Mouse (Mus musculus): ENCODE measurements around the gene Bmp8a. TPM values are rescaled to one million over a fixed set of nuclear protein-coding genes. Genes with fewer than 3 reads are reported as not detected.
A peak's percentile ranks its signal among the peaks of the same experiment; 100 is the strongest.
"Not testable (repeated sequence)": the region's sequence is repeated elsewhere in the genome, so short reads cannot be mapped to it uniquely, and the experiment has no call there.

Gene Bmp8a
- polyA plus RNA-seq, 1 experiment from 2014 or later, result not detected

GRCm38 (mm10) chr4:123327630-123328029 is 15.4 kb downstream of the Bmp8a start:
- Histone ChIP-seq H3K27me3 (peaks cover 31% of the 10 kb centered on the region), H3K36me3 (replicated peaks) (no peaks in the 10 kb centered on the region), H3K4me2 (no peak overlapping the region), H3K4me1 (peaks cover 3% of the 10 kb centered on the region; the same call in 1 of the 2 replicates), H3K9ac (no peak overlapping the region), H3K27ac (no peak overlapping the region), H3K4me3 (replicated peaks) (no peak overlapping the region), H3K9me3 (no peaks in the 10 kb centered on the region)
- ATAC-seq (ENCODE audit: low FRiP score), result no peak
- WGBS, result 65% methylated on average over 3 of the region's 3 CpGs

GRCm38 (mm10) chr4:123326087-123326486 is 17.0 kb downstream of the Bmp8a start:
- no peak overlapping the region for H3K27ac ChIP-seq
- H3K9ac ChIP-seq, result no peak overlapping the region
- peaks cover 3% of the 10 kb centered on the region; the same call in 1 of the 2 replicates for H3K4me1 ChIP-seq
- no peak for ATAC-seq (ENCODE audit: low FRiP score)
- H3K27me3 ChIP-seq, result peaks cover 41% of the 10 kb centered on the region
- H3K36me3 ChIP-seq (replicated peaks), result no peaks in the 10 kb centered on the region
- H3K4me2 ChIP-seq, result no peak overlapping the region
- H3K9me3 ChIP-seq, result no peaks in the 10 kb centered on the region
- 90% methylated on average over 3 of the region's 3 CpGs for WGBS
- H3K4me3 ChIP-seq (replicated peaks), result no peak overlapping the region

GRCm38 (mm10) chr4:123323534-123323933 is 19.5 kb downstream of the Bmp8a start, which contains the start of gene Oxct2a:
Gene Oxct2a, minus strand, starts transcription at chr4:123323634.
- ATAC-seq (ENCODE audit: low FRiP score), result no peak
- H3K9ac ChIP-seq, result no peak within 1 kb of the TSS
- no peak within 1 kb of the TSS for H3K27ac ChIP-seq
- H3K9me3 ChIP-seq, result no peaks in the 10 kb centered on the region
- peak within 1 kb of the TSS; percentile 40 for H3K4me2 ChIP-seq
- peaks cover 41% of the 10 kb centered on the region for H3K27me3 ChIP-seq
- peaks cover 3% of the 10 kb centered on the region; the same call in 1 of the 2 replicates for H3K4me1 ChIP-seq
- WGBS, result 15% methylated on average over 13 of the region's 13 CpGs
- no peaks in the 10 kb centered on the region for H3K36me3 ChIP-seq (replicated peaks)
- H3K4me3 ChIP-seq (replicated peaks), result peak within 1 kb of the TSS; percentile 19

GRCm38 (mm10) chr4:123322910-123323309 is 20.1 kb downstream of the Bmp8a start:
- not testable (repeated sequence) for H3K4me1 ChIP-seq; H3K9me3 ChIP-seq; ATAC-seq (ENCODE audit: low FRiP score); H3K9ac ChIP-seq; H3K4me3 ChIP-seq (replicated peaks); H3K27ac ChIP-seq; H3K36me3 ChIP-seq (replicated peaks)
- 23% methylated on average over 23 of the region's 38 CpGs for WGBS
- peak overlapping the region; percentile 40 for H3K4me2 ChIP-seq
- H3K27me3 ChIP-seq, result peaks cover 41% of the 10 kb centered on the region

GRCm38 (mm10) chr4:123314497-123314896 is 28.6 kb downstream of the Bmp8a start:
- Histone ChIP-seq H3K4me2 (no peak overlapping the region), H3K36me3 (replicated peaks) (no peaks in the 10 kb centered on the region), H3K4me3 (replicated peaks) (no peak overlapping the region), H3K4me1 (no peaks in the 10 kb centered on the region), H3K9ac (no peak overlapping the region), H3K27ac (no peak overlapping the region), H3K9me3 (no peaks in the 10 kb centered on the region), H3K27me3 (0 out of 2 replicates have a peak, but pooled peaks cover 3% of the 10 kb centered on the region)
- ATAC-seq (ENCODE audit: low FRiP score), result no peak
- WGBS, result 83% methylated on average over 3 of the region's 3 CpGs

- 95% methylated on average over 6 of the region's 6 CpGs for WGBS
- no peak for ATAC-seq (ENCODE audit: low FRiP score)
- H3K4me1 ChIP-seq, result no peaks in the 10 kb centered on the region
Measured at GRCm38 (mm10) chr4:123313010-123313409, 30.0 kb downstream of the Bmp8a start.

GRCm38 (mm10) chr4:123311845-123312244 is 31.2 kb downstream of the Bmp8a start:
- Histone ChIP-seq H3K36me3 (replicated peaks) (0 out of 2 replicates have a peak, but pooled peaks cover 2% of the 10 kb centered on the region), H3K4me3 (replicated peaks) (no peak overlapping the region), H3K4me2 (no peak overlapping the region), H3K27ac (no peak overlapping the region), H3K9ac (no peak overlapping the region), H3K4me1 (no peaks in the 10 kb centered on the region), H3K9me3 (no peaks in the 10 kb centered on the region), H3K27me3 (0 out of 2 replicates have a peak, but pooled peaks cover 3% of the 10 kb centered on the region)
- no peak for ATAC-seq (ENCODE audit: low FRiP score)
- WGBS, result 87% methylated on average over 7 of the region's 7 CpGs

More at GRCm38 (mm10) chr4:123313010-123313409, 30.0 kb downstream of the Bmp8a start:
- Histone ChIP-seq H3K27me3 (0 out of 2 replicates have a peak, but pooled peaks cover 3% of the 10 kb centered on the region), H3K9ac (no peak overlapping the region), H3K4me3 (replicated peaks) (no peak overlapping the region), H3K4me2 (no peak overlapping the region), H3K36me3 (replicated peaks) (no peaks in the 10 kb centered on the region), H3K27ac (no peak overlapping the region), H3K9me3 (no peaks in the 10 kb centered on the region)

- Histone ChIP-seq H3K4me1 (no peaks in the 10 kb centered on the region), H3K4me3 (replicated peaks) (no peak overlapping the region), H3K27me3 (no peaks in the 10 kb centered on the region), H3K9me3 (no peaks in the 10 kb centered on the region), H3K27ac (no peak overlapping the region), H3K36me3 (replicated peaks) (peaks cover 18% of the 10 kb centered on the region), H3K9ac (no peak overlapping the region), H3K4me2 (no peak overlapping the region)
- 53% methylated on average over 3 of the region's 3 CpGs for WGBS
- ATAC-seq (ENCODE audit: low FRiP score), result no peak
Measured at GRCm38 (mm10) chr4:123308292-123308691, 34.8 kb downstream of the Bmp8a start.

GRCm38 (mm10) chr4:123306999-123307398 is 36.1 kb downstream of the Bmp8a start:
- 89% methylated on average over 10 of the region's 10 CpGs for WGBS
- H3K27me3 ChIP-seq, result no peaks in the 10 kb centered on the region

GRCm38 (mm10) chr4:123305789-123306188 is 37.3 kb downstream of the Bmp8a start:
- no peak overlapping the region for H3K4me2 ChIP-seq
- no peak for ATAC-seq (ENCODE audit: low FRiP score)
- WGBS, result 33% methylated on average over 3 of the region's 3 CpGs

More at GRCm38 (mm10) chr4:123306999-123307398, 36.1 kb downstream of the Bmp8a start:
- peaks cover 31% of the 10 kb centered on the region for H3K36me3 ChIP-seq (replicated peaks)
- H3K4me2 ChIP-seq, result no peak overlapping the region
- no peaks in the 10 kb centered on the region for H3K9me3 ChIP-seq
- no peak overlapping the region for H3K9ac ChIP-seq
- no peaks in the 10 kb centered on the region for H3K4me1 ChIP-seq
- H3K4me3 ChIP-seq (replicated peaks), result no peak overlapping the region
- H3K27ac ChIP-seq, result 0 out of 2 replicates have a peak overlapping the region, but pooled peaks have one; percentile 5
- ATAC-seq (ENCODE audit: low FRiP score), result no peak

GRCm38 (mm10) chr4:123298980-123299670 is 43.9 kb downstream of the Bmp8a start:
- Histone ChIP-seq H3K4me3 (replicated peaks) (no peak overlapping the region), H3K9me3 (no peaks in the 10 kb centered on the region), H3K4me2 (no peak overlapping the region), H3K36me3 (replicated peaks) (peaks cover 88% of the 10 kb centered on the region), H3K4me1 (no peaks in the 10 kb centered on the region), H3K27ac (peak overlapping the region; percentile 56; the same call in 1 of the 2 replicates), H3K27me3 (no peaks in the 10 kb centered on the region), H3K9ac (no peak overlapping the region)
- WGBS, result 95% methylated on average over 11 of the region's 11 CpGs
- no peak for ATAC-seq (ENCODE audit: low FRiP score)

More at GRCm38 (mm10) chr4:123305789-123306188, 37.3 kb downstream of the Bmp8a start:
- H3K27me3 ChIP-seq, result no peaks in the 10 kb centered on the region
- H3K9ac ChIP-seq, result no peak overlapping the region
- H3K36me3 ChIP-seq (replicated peaks), result peaks cover 36% of the 10 kb centered on the region
- no peaks in the 10 kb centered on the region for H3K9me3 ChIP-seq
- no peaks in the 10 kb centered on the region for H3K4me1 ChIP-seq
- no peak overlapping the region for H3K4me3 ChIP-seq (replicated peaks)
- H3K27ac ChIP-seq, result no peak overlapping the region

- no peak overlapping the region for H3K9ac ChIP-seq
- no peaks in the 10 kb centered on the region for H3K27me3 ChIP-seq
- H3K4me1 ChIP-seq, result no peaks in the 10 kb centered on the region
- WGBS, result 91% methylated on average over 4 of the region's 4 CpGs
- no peak for ATAC-seq (ENCODE audit: low FRiP score)
- H3K4me3 ChIP-seq (replicated peaks), result no peak overlapping the region
- no peak overlapping the region for H3K4me2 ChIP-seq
- peaks cover 88% of the 10 kb centered on the region for H3K36me3 ChIP-seq (replicated peaks)
- H3K9me3 ChIP-seq, result no peaks in the 10 kb centered on the region
- H3K27ac ChIP-seq, result no peak overlapping the region
Measured at GRCm38 (mm10) chr4:123298226-123298625, 44.8 kb downstream of the Bmp8a start.

Data from forebrain, embryonic 12.5 days (tissue).